Comparison of ENCODE assay signal across 10 mouse cellular contexts in genomic region chr12:58538305-58538719, GRCm38 (mm10).
DNase-seq lines count a peak whose midpoint lies in the region; ATAC-seq and TF ChIP-seq lines count a peak whose summit lies in the region.
"Had no signal": no experiment of that assay in that cellular context is flagged by ENCODE, and none has a peak within 500 bp of the region (broad histone marks: within the 10 kb centered on the region; RNA-seq: fewer than 3 reads in every experiment).

No protein-coding gene starts in this region.

- H3K9me3 ChIP-seq in kidney, embryonic 14.5 days (ENCODE audit: control insufficient read depth, low read length): no peaks in the 10 kb centered on the region
- no peaks in the 10 kb centered on the region for H3K9me3 ChIP-seq in heart, embryonic 12.5 days (replicated peaks)
- no peaks in the 10 kb centered on the region for H3K9me3 ChIP-seq in liver, embryonic 15.5 days (replicated peaks)
- H3K9me3 ChIP-seq: midbrain, embryonic 12.5 days had no signal

- peak; percentile 25 for DNase-seq in kidney, adult 2 months
- DNase-seq in adipocyte (ENCODE audit: low spot score): peak; percentile 56
- no peak for DNase-seq in layer of hippocampus, adult 9-11 months
- DNase-seq in urinary bladder, adult 2 months (ENCODE audit: low spot score): no peak
- DNase-seq in layer of hippocampus, postnatal 14 days (ENCODE audit: low spot score in 2 of 2): no peak
- DNase-seq: right cerebral cortex, adult 18-20 months had no signal

- ATAC-seq in kidney, embryonic 14.5 days (ENCODE audit: low FRiP score, low TSS enrichment): no peak
- peak; percentile 88 for ATAC-seq in heart, embryonic 12.5 days (ENCODE audit: insufficient number of reproducible peaks, low FRiP score)
- ATAC-seq in liver, embryonic 15.5 days (ENCODE audit: insufficient read depth): peak; percentile 56; the same call in 1 of the 2 replicates

- no peak overlapping the region for H3K27ac ChIP-seq in kidney, adult 2 months (ENCODE audit: insufficient read depth, low read depth, low read length)
- no peak overlapping the region for H3K27ac ChIP-seq in kidney, embryonic 14.5 days (ENCODE audit: low read depth, low read length)
- peak overlapping the region; percentile 36; the same call in 1 of the 2 replicates for H3K27ac ChIP-seq in heart, embryonic 12.5 days (ENCODE audit: poor library complexity, severe bottlenecking)
- no peak overlapping the region for H3K27ac ChIP-seq in liver, embryonic 15.5 days (replicated peaks)
- H3K27ac ChIP-seq: midbrain, embryonic 12.5 days had no signal

- WGBS in kidney, adult 2 months: 48% methylated on average over 5 of the region's 5 CpGs
- WGBS in kidney, embryonic 14.5 days: 56% methylated on average over 5 of the region's 5 CpGs
- WGBS in heart, embryonic 12.5 days: 8% methylated on average over 5 of the region's 5 CpGs
- WGBS in liver, embryonic 15.5 days (ENCODE audit: insufficient replicate concordance): 8% methylated on average over 5 of the region's 5 CpGs

- no peak for TF ChIP-seq POLR2A in kidney, adult 2 months (IDR thresholded peaks at IDR 0.05; ENCODE audit: low read depth, low read length)

- no peaks in the 10 kb centered on the region for H3K36me3 ChIP-seq in kidney, adult 2 months (ENCODE audit: control insufficient read depth, insufficient read depth, low read length)
- no peaks in the 10 kb centered on the region for H3K36me3 ChIP-seq in kidney, embryonic 14.5 days (ENCODE audit: control insufficient read depth, insufficient read depth, low read length)
- no peaks in the 10 kb centered on the region for H3K36me3 ChIP-seq in heart, embryonic 12.5 days
- H3K36me3 ChIP-seq in liver, embryonic 15.5 days (replicated peaks): no peaks in the 10 kb centered on the region
- H3K36me3 ChIP-seq: midbrain, embryonic 12.5 days had no signal

- H3K9ac ChIP-seq in kidney, embryonic 14.5 days (ENCODE audit: low read depth, low read length): no peak overlapping the region
- H3K9ac ChIP-seq in heart, embryonic 12.5 days: no peak overlapping the region
- no peak overlapping the region for H3K9ac ChIP-seq in liver, embryonic 15.5 days
- H3K9ac ChIP-seq: midbrain, embryonic 12.5 days had no signal

- no peak overlapping the region for H3K4me2 ChIP-seq in kidney, embryonic 14.5 days (replicated peaks; ENCODE audit: low read depth, low read length)
- H3K4me2 ChIP-seq in heart, embryonic 12.5 days: peak overlapping the region; percentile 50
- no peak overlapping the region for H3K4me2 ChIP-seq in liver, embryonic 15.5 days
- H3K4me2 ChIP-seq: midbrain, embryonic 12.5 days had no signal

- TF ChIP-seq CTCF in kidney, adult 2 months (conservative IDR thresholded peaks at IDR 0.05; ENCODE audit: insufficient read depth, insufficient read length, low read depth, low read length): no peak

- no peaks in the 10 kb centered on the region for H3K4me1 ChIP-seq in kidney, adult 2 months (ENCODE audit: control insufficient read depth, insufficient read depth, low read length)
- H3K4me1 ChIP-seq in kidney, embryonic 14.5 days (ENCODE audit: control insufficient read depth, insufficient read depth, low read length): no peaks in the 10 kb centered on the region
- peaks cover 4% of the 10 kb centered on the region for H3K4me1 ChIP-seq in heart, embryonic 12.5 days (replicated peaks)
- no peaks in the 10 kb centered on the region for H3K4me1 ChIP-seq in liver, embryonic 15.5 days (replicated peaks)
- H3K4me1 ChIP-seq: midbrain, embryonic 12.5 days had no signal

- no peak overlapping the region for H3K4me3 ChIP-seq in kidney, adult 2 months (ENCODE audit: insufficient read depth, low read depth, low read length)
- H3K4me3 ChIP-seq in kidney, embryonic 14.5 days (ENCODE audit: low read length): no peak overlapping the region
- H3K4me3 ChIP-seq in heart, embryonic 12.5 days: 0 out of 2 replicates have a peak overlapping the region, but pooled peaks have one; percentile 18
- H3K4me3 ChIP-seq in liver, embryonic 15.5 days (replicated peaks): no peak overlapping the region
- H3K4me3 ChIP-seq: midbrain, embryonic 12.5 days had no signal

- H3K27me3 ChIP-seq in kidney, adult 2 months (replicated peaks; ENCODE audit: control insufficient read depth, insufficient read depth, low read length): no peaks in the 10 kb centered on the region
- H3K27me3 ChIP-seq in kidney, embryonic 14.5 days (ENCODE audit: control insufficient read depth, insufficient read depth, low read length): no peaks in the 10 kb centered on the region
- H3K27me3 ChIP-seq in heart, embryonic 12.5 days (replicated peaks): no peaks in the 10 kb centered on the region
- H3K27me3 ChIP-seq in liver, embryonic 15.5 days: no peaks in the 10 kb centered on the region
- H3K27me3 ChIP-seq: midbrain, embryonic 12.5 days had no signal

Comparison
In these comparisons a context has a peak if more than half of its experiments do, and no peak if none do; other contexts are left out.
1. DNase-seq: peak in kidney, adult 2 months (single experiment) and adipocyte (single experiment); none in layer of hippocampus, adult 9-11 months (single experiment), urinary bladder, adult 2 months (single experiment) and layer of hippocampus, postnatal 14 days (0 of 2).